Mouse (Mus musculus) gonadal fat pad, adult 2 months (tissue): Measurements from ENCODE around the gene Pttg1ip. TPM values are rescaled to one million over a fixed set of nuclear protein-coding genes. Genes with fewer than 3 reads are reported as not detected.

Experiments
- DNase-seq: peaks from one replicate; pipeline ENCODE4 v3.0.0-alpha.2; 2012; ENCODE audit warnings: low read depth
- polyA plus RNA-seq: library from polyadenylated mRNA; depleted of rRNA; stranded (reverse); fragments of >200 nt; gene quantifications from 2 replicates; pipeline ENCODE4 v1.2.3, GENCODE M21; 2012

The Pttg1ip gene
- polyA plus RNA-seq, 1 experiment = 244 TPM

- DNase-seq = no peak
Observed at GRCm38 (mm10) chr10:77606855-77607254, 25.3 kb downstream of the Pttg1ip start.

DNA sequence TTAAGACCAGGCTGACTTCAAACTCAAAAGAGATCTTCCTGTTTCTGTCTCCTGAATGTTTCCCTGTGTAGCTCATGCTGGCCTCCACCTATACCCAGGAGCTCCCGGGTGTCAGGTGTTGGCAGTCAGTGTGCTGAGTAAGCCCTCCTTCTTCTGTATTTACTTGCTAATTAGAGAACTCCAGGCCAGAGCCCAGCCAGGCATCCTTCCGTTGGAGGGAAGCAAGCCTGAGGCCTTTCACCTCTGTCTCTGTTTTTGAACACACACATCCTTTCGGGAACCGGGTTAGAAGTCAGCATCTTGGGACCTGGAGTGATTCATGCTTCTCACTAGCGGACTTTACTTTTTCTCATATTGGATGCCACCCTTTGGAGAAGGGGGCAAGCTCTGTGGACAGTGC is 25.9 kb downstream of the Pttg1ip start:
- DNase-seq = no peak

DNA sequence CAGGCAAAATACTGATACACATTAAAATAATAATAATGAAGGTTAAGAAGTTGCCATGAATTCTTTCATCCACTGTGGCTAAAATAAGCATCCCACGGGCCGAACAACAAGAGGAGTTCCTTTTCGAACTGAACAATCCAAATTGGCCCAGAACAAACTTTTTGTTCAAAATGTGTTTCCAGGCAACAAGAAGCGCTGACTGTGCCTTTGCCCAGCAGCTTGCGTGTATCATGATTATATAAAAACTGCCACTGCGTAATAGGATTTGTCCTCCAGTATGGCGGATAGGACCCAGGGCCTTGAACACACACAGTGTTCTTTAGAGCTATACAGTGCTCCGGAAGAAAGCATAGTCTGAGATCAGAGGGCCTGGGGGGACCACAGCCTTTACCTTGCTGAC is 27.1 kb downstream of the Pttg1ip start:
- DNase-seq = no peak

DNA sequence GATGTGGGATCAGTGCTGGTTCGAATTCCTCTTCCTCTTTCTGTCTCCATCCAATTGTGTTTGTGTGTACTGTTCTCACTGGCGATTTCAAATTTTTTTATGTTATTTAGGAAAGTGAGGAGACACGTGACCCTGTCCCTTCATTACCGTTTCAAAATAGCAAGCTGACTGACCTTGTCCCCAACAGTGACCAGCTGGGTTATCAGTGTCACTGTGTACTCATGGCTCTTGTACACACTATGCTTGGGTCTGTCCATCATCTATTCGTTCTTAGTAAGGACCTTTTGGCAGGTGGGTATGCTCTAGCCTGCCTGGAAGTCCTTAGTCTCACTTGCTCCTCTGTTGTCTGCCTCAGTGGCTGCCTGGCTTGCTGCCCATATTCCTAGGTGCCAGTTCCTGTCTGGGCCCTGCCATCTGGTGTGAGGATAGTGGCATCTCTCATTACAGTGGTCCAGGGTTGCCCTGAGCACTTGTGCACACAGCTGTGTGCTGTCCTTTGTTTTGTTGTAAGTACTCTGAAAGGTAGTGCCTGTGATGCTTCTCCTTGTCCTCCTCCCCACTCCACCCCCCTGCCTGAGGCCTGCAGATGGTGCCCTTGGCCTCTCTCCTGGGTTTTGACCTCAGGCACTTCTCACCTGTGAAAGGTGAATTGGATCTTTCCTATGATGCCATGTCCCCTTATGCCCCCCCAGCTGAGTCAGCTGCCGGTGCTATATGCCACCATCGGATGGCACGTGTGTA is 28.9 kb downstream of the Pttg1ip start:
- DNase-seq = no peak

- DNase-seq = no peak
Observed at GRCm38 (mm10) chr10:77613409-77613808, 31.9 kb downstream of the Pttg1ip start.

DNA sequence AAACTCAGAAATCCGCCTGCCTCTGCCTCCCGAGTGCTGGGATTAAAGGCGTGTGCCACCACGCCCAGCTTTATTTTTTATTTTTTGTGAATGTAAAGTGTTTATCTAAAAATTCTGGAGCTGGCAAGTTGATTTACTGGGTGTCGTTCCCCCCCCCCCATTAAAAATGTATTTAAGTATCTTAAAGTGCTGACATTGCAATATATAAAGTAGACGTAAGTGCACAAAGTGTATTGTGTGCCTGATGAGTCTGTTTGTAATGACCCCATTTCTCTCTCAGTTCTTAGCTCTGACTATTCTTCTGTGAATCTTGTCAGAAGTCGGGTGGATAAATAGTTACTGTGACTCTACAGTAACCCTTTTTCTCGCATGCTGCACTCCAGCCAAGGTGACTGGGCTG is 34.1 kb downstream of the Pttg1ip start:
- DNase-seq = no peak

DNA sequence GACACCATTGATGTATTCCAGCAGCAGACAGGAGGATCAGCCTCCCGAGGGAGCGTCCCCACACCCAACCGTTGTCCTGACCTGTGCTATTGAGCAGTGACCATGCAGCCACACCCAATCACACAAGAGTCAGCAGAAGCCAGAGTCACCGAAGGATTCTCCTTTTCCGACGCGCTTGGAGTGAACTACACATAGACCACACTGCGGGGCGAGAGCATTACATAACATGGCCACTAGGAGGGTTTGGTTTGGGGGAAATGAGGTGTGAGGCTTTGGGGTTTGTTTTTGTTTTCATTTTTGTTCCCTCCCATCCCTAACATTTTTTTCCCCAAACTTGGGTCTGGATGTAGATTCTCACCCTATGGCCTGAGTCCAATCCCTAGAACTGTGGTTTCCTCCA is 34.6 kb downstream of the Pttg1ip start:
- DNase-seq = no peak

DNA sequence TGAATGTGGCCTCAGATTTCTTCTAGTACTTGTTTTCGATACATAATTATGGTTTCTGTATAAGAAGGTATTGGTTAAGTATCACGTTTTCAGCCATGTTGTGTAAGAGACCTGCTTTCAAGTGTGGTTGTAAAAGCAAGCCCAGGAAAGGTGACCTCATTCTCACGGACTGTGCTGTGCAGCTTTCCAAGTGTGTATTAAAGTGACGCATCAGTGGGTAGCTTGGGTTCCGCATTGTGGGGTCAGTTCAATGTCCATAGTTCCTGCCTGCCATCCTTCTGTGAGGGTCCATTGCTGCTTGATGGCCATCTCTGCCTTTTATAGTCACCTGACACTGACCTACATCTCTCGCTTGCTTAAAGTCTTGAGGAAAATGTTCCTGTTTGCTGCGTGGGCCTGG is 35.4 kb downstream of the Pttg1ip start:
- no peak for DNase-seq

GRCm38 (mm10) chr10:77621546-77621945 is 40.0 kb downstream of the Pttg1ip start:
- no peak for DNase-seq

- DNase-seq = no peak
Observed at GRCm38 (mm10) chr10:77622055-77622988, 40.8 kb downstream of the Pttg1ip start, which contains the start of gene Ube2g2. Ube2g2 (plus strand) TSS chr10:77622275.

DNA sequence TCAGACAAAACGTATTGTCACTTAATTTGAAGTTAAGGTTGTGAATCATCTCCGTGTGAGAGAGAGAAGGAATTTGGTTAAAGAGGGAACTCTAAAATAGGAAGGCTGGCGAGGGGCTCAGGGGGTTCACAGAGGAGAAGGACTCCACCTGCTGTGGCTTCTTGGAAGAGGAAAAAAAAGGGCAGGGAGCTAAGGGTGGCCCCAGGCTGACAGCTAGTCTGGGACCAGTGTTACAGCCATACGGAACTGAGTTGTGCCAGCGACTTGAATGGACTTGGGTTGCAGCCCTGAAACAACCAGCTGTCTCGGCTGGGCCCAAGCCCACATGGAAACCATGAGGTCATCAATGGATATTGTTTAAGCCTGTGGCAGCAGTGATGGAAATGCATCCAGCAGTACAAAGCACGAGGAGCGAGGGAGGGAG is 41.6 kb downstream of the Pttg1ip start:
- DNase-seq = no peak

GRCm38 (mm10) chr10:77623639-77624400 is 42.3 kb downstream of the Pttg1ip start:
- DNase-seq = no peak

- DNase-seq = no peak
Observed at GRCm38 (mm10) chr10:77624570-77624995, 43.1 kb downstream of the Pttg1ip start.

GRCm38 (mm10) chr10:77626036-77626435 is 44.5 kb downstream of the Pttg1ip start:
- DNase-seq = no peak

DNA sequence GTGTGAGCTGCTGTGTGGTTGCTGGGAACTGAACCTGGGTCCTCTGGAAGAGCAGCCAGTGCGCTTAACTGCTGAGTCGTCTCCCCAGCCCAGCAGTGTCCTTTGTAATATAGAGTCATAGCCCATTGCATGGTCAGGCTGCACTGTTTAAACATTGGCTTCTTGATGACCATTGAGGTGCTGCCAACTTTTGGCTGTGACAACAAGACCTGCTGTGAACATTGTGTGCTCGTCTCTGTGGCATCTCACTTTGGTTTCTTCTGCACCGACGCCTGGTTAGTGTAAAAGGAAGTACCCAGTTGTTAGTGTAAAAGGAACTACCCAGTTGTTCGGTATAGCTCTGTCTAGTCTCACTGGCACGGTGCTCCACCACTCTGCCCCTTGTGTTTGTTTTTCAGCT is 45.1 kb downstream of the Pttg1ip start:
- no peak for DNase-seq

GRCm38 (mm10) chr10:77627497-77627896 is 46.0 kb downstream of the Pttg1ip start:
- no peak for DNase-seq

DNA sequence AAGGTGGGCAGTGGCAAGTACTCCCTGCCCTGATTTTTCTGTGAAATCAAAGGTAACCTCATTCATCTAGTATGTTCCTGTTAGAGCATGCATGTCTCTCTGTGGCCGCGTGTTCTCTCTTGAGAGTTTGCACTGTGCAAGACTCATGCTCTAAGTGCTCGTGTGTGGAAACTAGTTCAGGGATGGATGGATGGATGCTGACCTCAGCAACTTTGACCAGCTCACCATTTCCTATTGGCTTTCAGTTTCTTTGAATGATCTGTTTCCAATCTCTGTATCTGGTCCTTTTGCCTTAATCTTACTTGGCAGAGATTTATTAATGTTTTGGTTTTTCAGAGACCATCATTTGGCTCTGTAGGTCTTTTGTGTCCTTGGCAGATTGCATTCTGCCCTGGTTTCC is 47.6 kb downstream of the Pttg1ip start:
- no peak for DNase-seq

- DNase-seq = no peak
Observed at GRCm38 (mm10) chr10:77629970-77630369, 48.5 kb downstream of the Pttg1ip start.

DNA sequence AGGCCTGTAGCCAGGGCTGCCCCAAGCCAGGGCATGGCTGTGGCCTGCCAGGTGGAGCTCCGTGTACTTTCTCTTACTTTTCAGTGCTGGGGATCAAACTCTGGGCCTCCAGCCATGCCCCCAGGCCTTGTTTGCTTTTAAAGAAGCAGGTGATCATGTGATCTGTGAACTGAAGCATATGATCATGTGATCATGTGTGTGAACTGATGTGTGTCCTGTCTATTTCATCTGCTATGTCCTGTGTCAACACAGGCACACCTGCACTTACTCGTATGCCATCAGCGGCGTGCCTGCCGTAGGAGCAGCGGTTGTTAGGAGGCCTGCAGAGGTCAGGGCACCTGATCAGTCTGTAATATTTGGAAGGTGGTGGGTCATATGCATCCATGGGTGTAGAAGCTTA is 52.5 kb downstream of the Pttg1ip start:
- no peak for DNase-seq

DNA sequence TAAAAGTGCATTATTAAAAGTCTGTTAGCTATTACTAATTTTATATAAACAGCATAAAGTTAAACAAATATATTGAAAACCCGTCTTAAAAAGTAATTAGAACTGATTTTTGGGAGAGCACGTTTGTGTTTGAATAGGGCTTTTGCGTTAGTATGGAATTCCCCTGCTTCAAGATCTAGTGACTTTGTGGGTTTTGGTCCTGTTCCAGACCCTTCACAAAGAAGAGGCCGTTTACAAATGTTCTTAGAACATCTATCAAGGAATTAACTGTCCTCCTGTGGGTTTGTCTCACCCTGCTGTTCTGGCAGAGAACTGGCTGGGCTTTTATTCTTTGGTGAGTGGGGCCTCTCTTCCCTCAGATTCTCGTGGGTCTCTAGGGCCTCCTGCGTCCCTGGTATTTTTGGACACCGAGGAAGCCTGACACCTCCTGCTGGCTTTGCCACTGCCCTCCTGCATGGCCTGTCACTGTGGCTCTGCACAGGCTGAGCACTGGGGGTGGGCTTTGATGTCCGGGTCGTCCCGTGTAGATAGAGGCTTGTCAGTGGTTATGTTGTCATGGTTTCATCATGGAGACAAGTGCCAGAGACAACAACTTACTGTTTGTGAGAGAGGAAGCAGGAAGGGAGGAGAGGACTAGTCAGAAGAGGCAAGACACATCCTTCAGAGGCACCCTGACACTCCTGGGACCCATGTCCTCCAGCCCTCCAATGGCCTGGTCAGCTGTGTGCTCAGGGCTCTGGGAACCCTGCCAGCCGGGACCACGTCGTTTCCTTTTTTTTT is 53.1 kb downstream of the Pttg1ip start:
- DNase-seq = no peak

DNA sequence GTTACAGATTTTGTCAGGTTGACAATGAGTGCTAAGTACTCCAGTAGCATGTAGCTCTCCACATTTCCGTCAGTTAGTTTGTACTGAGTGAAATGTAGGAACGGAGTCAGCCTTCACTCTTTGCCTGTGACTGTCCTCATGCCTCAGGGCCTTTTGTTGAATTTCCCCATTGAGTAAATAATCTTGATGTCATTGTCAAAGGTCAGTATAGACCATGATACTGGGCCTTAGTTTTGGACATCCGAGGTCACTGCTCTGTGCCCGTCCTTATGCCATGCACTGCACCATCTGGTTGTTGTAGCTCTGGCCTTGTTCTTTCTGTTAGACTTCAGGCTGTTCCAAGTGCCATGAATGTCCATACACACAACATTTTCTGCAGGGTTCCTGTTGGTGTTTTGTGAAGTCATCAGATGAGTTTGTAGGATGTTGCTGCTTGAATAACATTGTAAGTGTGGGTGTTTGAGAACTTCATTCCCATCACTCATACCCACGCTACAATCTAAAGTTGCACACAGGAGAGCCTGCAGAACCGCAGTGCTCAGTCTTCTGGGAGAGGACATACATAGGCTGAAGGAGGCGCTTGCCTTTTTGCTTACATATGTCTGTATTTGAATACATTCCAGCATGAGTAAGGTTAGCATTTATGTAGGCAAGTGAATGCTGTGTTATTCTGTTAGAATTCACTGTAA is 54.9 kb downstream of the Pttg1ip start:
- no peak for DNase-seq
